Mouse (Mus musculus) adrenal gland (tissue): ENCODE data around the gene Ttc6.

Experiments used
- intact Hi-C: fragments of 180-260 bp; cut with DNase I; formaldehyde crosslinking; loops from one replicate; pipeline ENCODE4 v1.15.1; 2025

Gene Ttc6

DNA sequence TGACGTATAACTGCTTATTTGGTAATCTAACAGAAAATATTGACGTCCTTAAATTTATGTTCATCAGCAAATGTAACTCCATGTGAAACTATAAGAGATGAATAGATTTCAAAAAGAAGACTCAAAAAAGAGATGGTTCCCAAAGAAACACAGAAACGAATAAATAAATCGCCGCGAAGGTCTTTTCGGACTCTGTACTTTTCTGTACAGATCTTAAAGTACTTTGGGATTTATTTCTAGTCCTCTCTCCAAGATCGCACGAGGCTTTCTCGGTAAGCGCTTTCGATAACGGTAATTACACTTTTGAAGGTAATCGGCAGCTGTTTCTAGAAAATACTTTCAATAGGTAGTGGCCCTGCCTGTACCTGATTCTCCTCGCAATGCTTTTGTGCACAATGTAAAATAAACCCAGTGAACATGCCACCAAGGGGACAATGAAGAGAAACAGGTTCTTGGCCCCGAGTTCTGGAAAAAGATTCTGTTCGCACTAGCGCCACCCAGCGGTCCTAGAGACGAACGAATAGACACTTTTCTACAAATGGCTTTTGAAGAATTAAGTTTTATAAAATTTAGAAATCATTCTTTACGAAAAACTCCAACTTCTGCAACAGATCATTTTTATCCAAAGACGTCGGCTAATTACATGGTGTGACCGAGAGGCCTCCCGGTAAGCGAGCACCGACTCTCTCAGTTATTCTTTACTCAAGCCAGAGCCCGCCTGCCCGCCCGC is 19.1 kb upstream of the Ttc6 start:
- intact Hi-C loops = no loop called here

DNA sequence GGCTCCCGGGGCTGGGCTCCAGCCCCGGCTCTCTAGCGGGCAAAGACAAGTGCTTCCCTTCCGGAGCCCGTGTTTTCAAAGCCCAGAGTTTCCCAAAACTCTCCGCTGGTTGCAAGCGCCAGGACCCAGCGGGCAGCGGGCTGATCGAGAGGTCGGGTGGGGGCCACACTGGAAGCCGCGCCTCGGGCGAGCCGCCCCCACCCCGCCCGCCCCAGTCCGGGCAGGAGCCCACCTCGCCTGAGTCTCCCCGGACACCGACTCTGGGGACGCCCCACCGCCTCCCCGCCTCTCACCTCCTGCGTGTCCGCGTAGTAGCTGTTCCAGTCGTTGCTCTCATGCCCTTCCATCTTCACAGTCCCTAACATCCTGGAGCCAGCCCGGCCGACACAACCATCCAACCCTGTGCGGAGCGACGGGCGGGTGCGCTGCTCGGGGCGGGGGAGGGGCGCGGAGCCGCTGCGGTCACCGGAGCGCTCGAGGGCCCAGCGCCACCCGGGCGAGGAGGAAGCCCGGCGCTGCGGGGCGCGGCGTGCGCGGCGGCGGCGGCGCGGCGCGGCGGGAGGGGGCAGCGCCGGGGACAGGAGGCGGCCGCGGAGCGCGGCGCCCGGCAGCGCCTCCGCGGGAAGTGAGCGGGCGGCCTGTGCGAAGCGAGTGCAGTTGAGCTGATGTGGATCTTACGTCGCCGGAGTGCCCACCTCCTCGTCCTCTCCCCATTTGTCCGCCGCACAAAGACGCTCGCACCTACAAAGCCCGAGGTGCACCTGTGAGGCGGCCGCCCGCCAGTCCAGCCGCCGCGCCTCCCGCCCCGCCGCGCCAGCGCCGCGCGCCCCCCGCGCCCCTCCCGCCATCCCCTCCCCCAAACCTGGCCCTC is 18.3 kb upstream of the Ttc6 start:
- intact Hi-C loops = no loop called here

DNA sequence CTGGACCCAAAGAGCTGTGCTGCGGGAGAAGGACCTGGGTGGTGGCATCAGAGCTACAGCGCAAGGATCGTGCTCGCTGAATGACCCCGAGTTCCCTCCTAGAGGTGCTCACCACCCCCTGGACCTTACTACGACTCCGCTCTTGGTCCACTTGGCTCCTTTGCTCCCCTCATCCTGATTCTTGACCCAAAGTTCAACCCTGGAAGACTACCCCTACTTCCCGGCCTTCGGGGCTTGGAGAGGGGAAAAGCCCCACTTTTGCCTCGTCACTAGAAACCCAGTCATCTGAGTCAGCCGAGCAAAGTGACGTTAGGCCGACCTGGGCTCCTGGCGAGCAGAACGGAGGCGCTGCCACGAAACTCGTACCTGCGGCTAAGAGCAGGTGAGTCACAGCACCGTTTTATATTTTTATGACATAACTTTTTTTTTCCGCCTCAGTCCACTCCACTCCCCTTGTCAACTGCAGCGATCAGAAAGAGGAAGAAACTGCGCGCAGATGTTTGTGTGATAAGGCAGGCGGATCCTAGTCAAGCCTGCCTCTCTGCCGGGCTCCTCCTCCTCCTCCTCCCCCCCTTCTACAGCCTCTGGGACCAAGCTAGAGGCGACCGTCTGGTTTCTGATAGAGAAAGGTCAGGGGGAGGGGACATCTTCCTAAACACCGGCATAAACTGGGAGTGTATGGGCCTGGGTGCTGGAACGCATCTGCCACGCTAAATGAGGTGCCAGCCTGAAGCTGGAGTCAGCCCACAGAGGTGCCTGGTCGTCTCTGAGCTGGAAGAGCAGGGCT is 17.3 kb upstream of the Ttc6 start, which contains the start of gene Foxa1:
Gene Foxa1, minus strand, starts transcription at position 502 of the 787 bp plus-strand sequence.
- intact Hi-C loops = no loop called here

DNA sequence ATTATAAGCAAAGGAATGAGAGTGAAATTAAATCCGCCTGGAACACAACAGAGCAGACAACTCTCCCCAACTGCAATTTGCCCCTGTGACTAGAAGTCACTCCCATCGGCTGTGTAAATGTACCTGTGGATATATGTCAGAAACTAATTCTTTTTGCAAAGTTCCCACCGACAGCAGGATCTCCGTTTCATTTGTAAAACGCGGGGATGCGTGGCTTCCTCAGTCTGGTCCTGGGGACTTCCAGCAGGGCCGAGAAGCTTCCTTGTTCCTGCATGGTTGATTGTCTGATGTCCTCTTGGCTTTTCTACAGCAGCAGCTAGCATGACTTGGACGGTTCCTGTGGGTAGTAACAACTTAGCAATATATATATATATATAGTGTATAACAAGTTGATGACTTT is 16.0 kb upstream of the Ttc6 start:
- intact Hi-C loops = no loop called here

DNA sequence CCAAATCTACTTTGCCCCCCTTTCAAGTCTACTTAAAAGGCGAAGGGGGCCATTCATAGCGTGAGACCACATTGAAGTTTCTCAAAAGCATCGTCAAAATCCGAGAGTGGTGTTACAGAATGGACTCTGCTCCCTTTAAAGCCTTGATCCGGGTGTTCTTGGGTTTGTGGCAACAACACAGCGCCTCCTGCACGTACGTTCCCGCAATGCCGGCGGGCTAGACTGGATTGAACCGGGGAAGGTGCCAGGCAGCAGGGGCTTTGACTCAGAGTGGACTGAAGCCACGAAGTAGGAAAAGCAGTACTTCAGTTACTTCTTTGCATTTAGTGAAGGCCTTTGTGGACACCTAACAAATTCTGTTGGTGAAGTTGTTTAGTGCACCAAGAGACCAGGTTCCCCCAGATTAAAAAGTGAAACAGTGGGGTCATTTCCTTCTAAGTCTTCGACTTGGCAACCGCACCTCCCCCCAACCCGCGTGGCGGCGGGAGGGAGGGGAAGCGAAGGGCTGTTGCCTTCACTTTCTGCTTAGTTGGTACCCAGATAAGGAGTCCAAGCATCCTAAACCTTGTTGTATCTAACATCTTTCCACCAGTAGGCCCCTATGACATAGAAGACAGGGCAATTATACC is 15.4 kb upstream of the Ttc6 start:
- intact Hi-C loops = no loop called here

DNA sequence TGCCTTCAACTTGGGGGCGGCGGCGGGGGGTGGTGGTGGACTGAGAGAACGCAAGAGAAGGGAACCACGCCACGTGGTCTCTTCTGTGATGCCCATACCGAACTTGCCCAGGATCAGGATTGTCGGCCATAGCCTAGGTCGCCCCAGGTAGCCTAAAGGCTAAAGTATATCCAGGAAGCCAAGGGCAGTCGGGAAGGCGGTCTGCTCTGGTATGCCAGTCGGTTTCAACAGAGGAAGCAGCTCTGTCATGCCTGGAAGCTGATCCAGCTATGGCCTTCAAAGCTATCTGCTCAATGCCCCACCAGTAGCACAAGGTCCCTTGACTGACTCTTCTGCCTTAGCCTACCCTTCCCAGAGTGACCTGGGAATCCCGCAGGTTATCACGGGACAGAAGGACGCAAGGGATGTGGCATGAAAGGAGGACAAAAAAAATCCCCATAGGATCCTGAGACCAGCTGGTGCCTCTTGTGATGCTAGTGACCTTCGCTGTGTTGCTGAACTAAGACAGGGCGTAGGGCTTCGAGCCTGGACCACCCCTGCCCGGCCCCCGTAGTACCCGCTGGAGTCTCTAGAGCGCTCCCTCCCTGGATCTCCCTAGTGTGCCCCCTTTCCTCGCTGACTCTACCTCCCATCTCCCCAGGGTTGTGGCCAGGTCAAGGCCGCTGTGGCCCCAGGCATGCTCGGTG is 14.8 kb upstream of the Ttc6 start:
- intact Hi-C loops = no loop called here

DNA sequence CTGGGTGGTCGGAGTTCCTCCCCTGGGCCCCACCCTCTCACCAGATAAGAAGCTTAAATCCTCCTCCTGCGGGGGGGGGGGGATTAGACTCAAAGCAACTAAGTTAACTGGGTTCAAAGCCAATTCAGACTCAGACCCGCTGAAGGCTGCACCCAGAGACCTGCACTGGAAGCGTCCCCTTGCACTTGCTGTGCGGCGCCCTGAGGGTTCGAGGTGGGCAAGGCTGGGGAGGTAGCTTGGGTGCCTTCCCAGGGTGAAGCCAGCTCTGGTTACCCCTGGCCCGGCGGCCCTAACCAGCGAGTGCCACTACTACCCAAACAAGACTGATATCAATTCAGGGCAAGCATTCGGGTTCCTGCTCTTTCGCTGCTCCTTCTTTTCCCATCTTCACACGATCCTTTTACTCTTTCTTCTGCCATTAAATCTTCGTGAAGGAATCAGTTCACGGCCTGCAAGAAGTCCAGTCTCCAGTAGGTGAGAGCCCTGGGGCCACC is 14.2 kb upstream of the Ttc6 start:
- intact Hi-C loops = no loop called here

DNA sequence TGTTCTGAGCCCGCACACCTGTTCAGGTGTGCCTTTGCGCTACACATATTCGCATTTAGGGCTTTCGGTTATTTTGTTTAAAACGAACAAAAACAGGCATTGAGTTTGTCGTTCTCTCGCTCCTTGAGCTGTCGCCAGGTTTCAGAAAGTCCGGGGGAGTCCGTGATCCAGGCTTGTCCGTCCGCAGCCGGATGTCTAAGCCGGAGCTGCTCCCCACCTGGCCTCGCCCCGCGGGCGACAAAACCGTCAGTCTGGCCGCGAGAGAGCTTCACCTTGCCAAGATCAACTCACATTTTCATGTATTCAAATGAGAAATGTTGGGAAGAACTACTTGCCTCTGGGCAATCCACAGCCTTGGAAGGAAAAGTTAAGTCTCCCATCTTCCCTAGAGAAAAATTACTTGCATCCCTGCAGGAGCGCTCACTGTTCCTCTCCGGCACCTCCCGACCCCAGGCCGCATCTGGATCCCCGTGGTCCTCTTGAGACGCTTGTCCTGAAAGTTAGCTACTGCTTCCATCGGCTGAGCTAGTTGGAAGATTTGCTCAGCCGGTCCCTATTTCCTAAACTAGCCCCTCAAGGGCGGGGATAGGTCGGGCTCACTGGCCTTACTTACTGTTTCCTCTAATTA is 13.6 kb upstream of the Ttc6 start:
- intact Hi-C loops = no loop called here

DNA sequence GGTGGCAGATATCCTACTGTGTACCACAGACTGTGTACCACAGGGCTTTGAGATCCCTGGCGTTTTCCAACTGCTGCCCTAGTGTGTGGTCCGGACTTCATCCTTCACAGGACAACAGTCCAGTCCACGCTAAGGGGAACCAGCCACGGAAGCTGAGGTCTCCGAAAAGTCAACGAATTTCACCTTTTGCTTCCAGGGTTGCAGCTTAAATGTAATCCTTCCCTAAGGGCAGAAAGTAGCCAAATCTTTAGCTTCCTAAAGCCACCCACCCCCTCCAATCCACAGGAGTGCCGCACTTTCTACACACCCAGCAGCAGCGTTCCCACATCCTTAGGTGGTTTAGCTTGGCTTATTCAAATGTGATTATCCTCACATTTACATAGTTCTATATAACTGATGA is 13.0 kb upstream of the Ttc6 start:
- intact Hi-C loops = no loop called here

DNA sequence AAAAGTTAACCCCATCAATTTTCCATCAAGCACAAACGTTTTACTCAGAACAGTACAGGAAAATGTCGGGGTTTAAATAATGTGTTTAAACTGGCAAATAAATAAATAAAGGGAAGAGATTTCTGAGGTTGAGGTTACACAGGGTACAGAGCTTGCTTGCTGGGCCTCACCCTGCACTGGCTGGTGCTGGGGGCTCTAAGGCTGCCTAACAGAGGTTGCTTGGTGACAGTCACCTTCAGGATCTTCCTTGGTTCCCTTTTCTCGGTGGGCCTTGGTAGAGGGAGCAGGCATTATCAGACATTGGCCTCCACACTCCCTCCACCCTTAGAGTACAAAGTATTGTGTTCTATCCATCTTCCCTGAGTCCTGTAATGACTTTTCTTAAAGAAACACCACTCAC is 11.6 kb upstream of the Ttc6 start:
- intact Hi-C loops = no loop called here

DNA sequence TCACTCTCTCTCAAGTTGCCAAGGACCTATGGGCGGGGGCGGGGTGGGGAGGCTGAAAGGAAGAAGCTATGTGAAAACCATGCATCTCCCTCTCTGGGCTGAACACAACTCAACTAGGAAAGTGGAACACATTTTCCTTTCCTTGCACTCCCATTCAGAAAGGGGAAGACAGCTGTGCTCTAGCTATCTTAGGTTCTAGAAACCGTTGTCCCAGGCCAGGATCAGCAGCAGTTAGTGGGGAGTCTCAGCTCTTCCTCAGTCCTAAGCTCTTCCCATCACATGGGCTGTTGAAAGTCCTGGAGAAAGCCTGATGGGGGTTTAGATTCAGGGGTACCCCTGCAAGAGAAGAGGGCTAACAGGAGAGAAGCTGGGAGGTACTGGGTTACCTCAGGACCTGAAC is 9.8 kb upstream of the Ttc6 start:
- intact Hi-C loops = no loop called here

DNA sequence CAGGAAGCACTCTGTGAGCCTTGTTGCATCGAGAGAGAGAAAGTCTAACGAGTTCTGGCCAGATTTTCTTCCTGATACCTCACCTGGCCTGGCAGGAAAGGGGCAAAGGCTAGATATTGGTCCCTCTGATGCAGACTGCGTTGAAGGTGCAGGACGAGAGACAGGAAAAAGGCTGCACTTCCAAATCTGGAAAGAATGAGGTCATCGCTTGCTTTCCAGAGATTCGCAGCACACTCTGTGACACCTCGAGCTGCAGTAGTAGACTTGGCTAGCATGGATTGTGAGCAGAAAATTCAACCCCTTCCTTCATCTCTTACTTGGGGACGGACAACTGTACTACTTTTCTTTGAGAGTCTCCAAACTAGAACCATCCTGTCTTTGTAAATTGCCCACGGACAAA is 7.9 kb downstream of the Ttc6 start:
- intact Hi-C loops = no loop called here

DNA sequence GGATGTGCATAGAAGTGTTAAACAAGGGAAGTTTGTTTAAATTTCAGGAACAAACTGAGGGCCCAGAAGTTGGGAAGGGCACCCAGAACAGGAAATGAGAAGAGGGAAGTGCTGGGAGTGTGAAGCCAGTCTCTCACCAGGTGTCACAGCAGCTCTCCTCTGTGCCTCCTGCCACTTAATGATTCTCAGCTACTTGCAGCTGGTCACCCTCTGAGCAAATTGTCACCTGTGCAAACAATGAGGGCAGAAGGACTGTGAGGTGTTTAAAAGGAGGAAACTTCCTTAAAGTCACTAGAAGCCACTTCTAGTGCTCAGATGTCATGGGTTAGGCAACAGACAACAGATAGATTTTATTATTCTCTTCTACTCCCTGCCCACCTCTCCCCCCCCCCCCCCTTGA is 8.5 kb downstream of the Ttc6 start:
- intact Hi-C loops = no loop called here

DNA sequence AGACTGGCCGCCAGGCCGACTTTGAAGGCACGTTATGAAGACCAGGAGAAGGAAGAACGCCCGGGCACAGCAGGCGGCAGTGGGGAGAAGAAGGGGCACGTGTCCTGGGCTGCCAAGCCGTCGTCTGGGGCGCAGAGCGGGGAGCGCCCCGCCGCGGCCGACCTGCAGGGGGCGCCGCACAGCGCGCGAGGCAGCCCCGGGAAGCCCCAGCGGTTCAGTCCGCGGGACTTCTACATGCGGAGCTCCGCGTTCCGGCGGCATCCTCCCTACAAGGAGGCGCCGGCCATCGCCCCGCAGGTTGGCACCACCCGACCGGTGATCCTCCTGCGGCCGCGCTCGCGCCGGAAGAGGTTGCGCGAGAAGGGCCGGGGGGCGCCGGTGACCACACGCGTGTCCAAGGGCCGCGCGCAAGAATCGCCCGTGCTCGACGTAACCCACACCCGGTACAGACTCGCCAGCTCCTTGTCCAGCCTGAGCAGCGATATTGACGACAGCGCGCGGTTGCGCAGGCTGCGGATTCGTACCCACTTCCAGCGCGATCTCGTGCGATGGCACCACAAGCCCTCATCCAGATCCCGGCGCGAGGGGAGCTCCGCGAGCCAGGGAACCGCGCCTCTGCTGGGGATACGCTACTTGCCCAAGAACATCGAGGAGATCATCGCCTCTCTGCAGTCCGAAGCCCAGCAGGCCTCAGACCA is 12.2 kb downstream of the Ttc6 start:
- intact Hi-C loops = no loop called here

DNA sequence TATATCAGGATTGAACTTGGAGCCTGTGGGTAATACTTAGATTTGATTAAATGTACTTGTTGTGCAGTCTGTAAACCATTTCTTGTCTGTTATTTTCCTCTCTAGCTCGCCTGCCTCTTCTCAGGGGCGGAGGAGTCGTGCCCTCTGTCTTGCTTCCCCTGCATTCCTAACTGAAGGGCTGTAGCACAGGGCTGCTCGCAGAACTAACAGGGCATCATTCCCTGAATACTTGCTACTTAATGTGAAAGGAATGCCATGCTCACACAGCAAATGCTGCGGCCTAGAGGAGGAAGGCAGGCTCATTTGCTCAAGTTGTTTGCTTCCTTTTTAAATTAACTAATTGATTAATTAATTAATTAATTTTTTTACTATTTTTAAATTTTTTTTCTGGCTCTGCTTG is 43.7 kb downstream of the Ttc6 start:
- intact Hi-C loops = no loop called here

DNA sequence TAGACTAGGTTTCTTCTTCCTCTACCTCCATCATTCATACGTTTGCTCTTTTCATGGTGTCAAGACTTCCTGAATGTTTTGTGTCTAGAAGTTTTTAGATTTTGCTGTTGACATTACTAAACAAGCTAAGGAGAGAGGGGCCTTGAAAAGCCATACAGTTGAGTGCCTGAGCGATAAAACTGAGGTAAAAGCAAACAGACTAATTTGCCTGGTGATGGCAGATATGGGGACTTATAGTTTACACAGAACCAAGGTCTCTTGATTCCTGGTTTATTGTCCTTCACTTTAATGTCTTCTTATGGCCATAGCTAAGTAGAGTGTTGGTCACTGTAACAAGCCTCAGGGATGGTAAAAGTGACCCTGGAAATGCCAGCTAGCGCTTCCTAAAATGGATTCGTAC is 51.2 kb downstream of the Ttc6 start:
- intact Hi-C loops = no loop called here

DNA sequence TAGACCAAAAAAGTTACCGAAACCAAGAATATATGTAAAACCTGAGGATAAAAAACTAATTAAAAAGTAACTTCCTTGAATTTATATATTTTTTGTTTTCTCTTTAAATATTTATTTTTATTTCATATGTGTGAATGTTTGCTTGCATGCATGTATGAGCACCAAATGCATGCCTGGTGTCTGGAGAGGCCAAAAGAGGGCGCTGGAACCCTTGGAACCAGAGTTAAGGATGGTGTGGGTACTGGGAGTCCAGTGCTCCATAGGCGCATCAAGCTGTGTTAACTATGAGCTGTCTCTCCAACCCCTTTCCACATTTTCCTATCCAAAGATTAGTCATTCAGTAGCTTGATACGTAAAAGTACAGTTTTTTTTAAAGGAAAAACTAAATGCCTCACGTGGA is 58.1 kb downstream of the Ttc6 start:
- intact Hi-C loops = no loop called here

DNA sequence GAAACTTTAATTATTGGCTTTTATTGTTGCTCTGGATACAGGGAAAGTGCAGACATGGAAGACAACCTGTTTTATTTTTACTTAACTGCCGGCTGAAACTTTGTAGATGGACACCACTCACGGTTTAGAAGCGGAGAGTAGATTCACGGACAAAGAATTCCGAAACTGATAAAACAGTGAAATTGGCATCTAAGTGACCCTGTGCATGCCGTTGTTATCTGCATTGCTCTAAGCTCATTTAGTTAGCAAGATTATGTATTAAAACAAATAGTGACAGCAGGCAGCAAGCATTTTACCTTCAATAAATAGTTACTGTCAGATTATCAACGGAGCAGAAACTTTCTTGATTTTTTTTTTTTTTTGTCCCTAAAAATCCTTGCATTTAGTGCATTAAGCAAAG is 59.4 kb downstream of the Ttc6 start:
- intact Hi-C loops = no loop called here

DNA sequence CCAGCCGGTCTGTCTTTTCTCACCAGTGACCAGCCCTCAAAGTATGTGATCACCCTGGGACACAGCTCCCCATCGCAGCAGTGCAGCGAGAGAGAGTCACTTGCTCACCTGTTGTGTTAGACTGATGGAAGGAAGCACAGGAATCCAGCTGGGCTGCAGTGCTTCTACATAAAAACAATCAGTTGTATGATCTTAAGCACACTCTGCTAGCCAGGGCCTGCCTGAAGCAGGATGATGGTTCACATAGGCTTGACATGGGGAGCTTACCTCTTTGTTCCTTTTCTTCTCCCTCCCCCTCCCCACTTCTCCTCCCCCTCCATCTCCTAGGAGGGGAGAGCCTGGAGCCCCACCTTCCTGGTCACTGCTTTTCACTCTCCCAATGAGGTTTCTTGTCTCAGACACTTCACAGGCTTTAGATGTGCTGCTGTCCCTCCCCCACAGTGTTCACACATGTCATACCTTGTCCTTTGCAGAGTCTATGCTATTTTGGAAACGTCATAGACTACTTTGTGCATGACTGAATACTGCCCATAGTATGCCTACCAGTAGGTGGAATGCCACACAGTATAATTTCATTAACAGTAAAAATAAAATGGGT is 60.2 kb downstream of the Ttc6 start:
- intact Hi-C loops = no loop called here
